Mouse (Mus musculus): ENCODE data around the gene Zbtb11. TPM values are rescaled to one million over a fixed set of nuclear protein-coding genes. Genes with fewer than 3 reads are reported as not detected.
A peak's percentile ranks its signal among the peaks of the same experiment; 100 is the strongest.
"Not testable (repeated sequence)": the region's sequence is repeated elsewhere in the genome, so short reads cannot be mapped to it uniquely, and the experiment has no call there.

The Zbtb11 gene
- polyA plus RNA-seq, 1 experiment from 2014 or later: 25.1 TPM

GRCm38 (mm10) chr16:56029661-56030082, 56.0 kb downstream of the Zbtb11 start, which contains the start of gene Pcnp:
Gene Pcnp, minus strand, starts transcription at chr16:56029739.
- WGBS: under 1% methylated on average over 39 of the region's 39 CpGs

GRCm38 (mm10) chr16:56034566-56034965, 60.9 kb downstream of the Zbtb11 start:
- no peak for ATAC-seq
- peaks cover 4% of the 10 kb centered on the region for H3K36me3 ChIP-seq (ENCODE audit: control insufficient read depth, insufficient read depth)
- no peak overlapping the region for H3K4me2 ChIP-seq (ENCODE audit: low read length)
- H3K27ac ChIP-seq (ENCODE audit: low read length): no peak overlapping the region
- WGBS: 98% methylated on average over 6 of the region's 6 CpGs
- H3K27me3 ChIP-seq (replicated peaks; ENCODE audit: control insufficient read depth, insufficient read depth, low read length): no peaks in the 10 kb centered on the region
- no peak overlapping the region for H3K4me3 ChIP-seq (replicated peaks; ENCODE audit: low read length)
- H3K4me1 ChIP-seq (replicated peaks; ENCODE audit: control insufficient read depth, insufficient read depth, low read length): peaks cover 22% of the 10 kb centered on the region
- H3K9ac ChIP-seq (replicated peaks; ENCODE audit: low read depth, low read length): no peak overlapping the region
- no peaks in the 10 kb centered on the region for H3K9me3 ChIP-seq (ENCODE audit: control insufficient read depth, low read length)

More at GRCm38 (mm10) chr16:56029661-56030082, 56.0 kb downstream of the Zbtb11 start, which contains the start of gene Pcnp:
- H3K4me1 ChIP-seq (replicated peaks; ENCODE audit: control insufficient read depth, insufficient read depth, low read length): peaks cover 21% of the 10 kb centered on the region
- H3K27me3 ChIP-seq (replicated peaks; ENCODE audit: control insufficient read depth, insufficient read depth, low read length): no peaks in the 10 kb centered on the region
- peaks cover 8% of the 10 kb centered on the region for H3K36me3 ChIP-seq (ENCODE audit: control insufficient read depth, insufficient read depth)
- H3K9me3 ChIP-seq (ENCODE audit: control insufficient read depth, low read length): no peaks in the 10 kb centered on the region
- H3K9ac ChIP-seq (replicated peaks; ENCODE audit: low read depth, low read length): peak within 1 kb of the TSS; percentile 99
- peak within 1 kb of the TSS; percentile 95 for H3K4me3 ChIP-seq (replicated peaks; ENCODE audit: low read length)
- peak within 1 kb of the TSS; percentile 76 for H3K4me2 ChIP-seq (ENCODE audit: low read length)
- ATAC-seq: peak; percentile 99
- peak within 1 kb of the TSS; percentile 93 for H3K27ac ChIP-seq (ENCODE audit: low read length)

- WGBS: 66% methylated on average over 6 of the region's 6 CpGs
- no peak for ATAC-seq
- peaks cover 15% of the 10 kb centered on the region for H3K4me1 ChIP-seq (replicated peaks; ENCODE audit: control insufficient read depth, insufficient read depth, low read length)
- no peaks in the 10 kb centered on the region for H3K9me3 ChIP-seq (ENCODE audit: control insufficient read depth, low read length)
- peak overlapping the region; percentile 97 for H3K4me3 ChIP-seq (replicated peaks; ENCODE audit: low read length)
- no peaks in the 10 kb centered on the region for H3K27me3 ChIP-seq (replicated peaks; ENCODE audit: control insufficient read depth, insufficient read depth, low read length)
- peaks cover 4% of the 10 kb centered on the region for H3K36me3 ChIP-seq (ENCODE audit: control insufficient read depth, insufficient read depth)
- H3K27ac ChIP-seq (ENCODE audit: low read length): no peak overlapping the region
- H3K4me2 ChIP-seq (ENCODE audit: low read length): peak overlapping the region; percentile 75
- no peak overlapping the region; the same call in 1 of the 2 replicates for H3K9ac ChIP-seq (replicated peaks; ENCODE audit: low read depth, low read length)
These were observed 62.8 kb downstream of the Zbtb11 start for GRCm38 (mm10) chr16:56036501-56036900.

- peak; percentile 99 for ATAC-seq
These were observed 63.7 kb downstream of the Zbtb11 start, which contains the start of gene Trmt10c for GRCm38 (mm10) chr16:56037138-56038010. Gene Trmt10c, minus strand, starts transcription at chr16:56037819.

GRCm38 (mm10) chr16:56038090-56038489, 64.4 kb downstream of the Zbtb11 start:
- Histone ChIP-seq H3K4me2 (ENCODE audit: low read length) (peak overlapping the region; percentile 69), H3K4me3 (replicated peaks; ENCODE audit: low read length) (peak overlapping the region; percentile 97), H3K36me3 (ENCODE audit: control insufficient read depth, insufficient read depth) (peaks cover 4% of the 10 kb centered on the region), H3K4me1 (replicated peaks; ENCODE audit: control insufficient read depth, insufficient read depth, low read length) (peaks cover 15% of the 10 kb centered on the region), H3K9me3 (ENCODE audit: control insufficient read depth, low read length) (no peaks in the 10 kb centered on the region), H3K27ac (ENCODE audit: low read length) (peak overlapping the region; percentile 91), H3K9ac (replicated peaks; ENCODE audit: low read depth, low read length) (peak overlapping the region; percentile 92), H3K27me3 (replicated peaks; ENCODE audit: control insufficient read depth, insufficient read depth, low read length) (no peaks in the 10 kb centered on the region)
- WGBS: 30% methylated on average over 8 of the region's 8 CpGs
- peak; percentile 29 for ATAC-seq

More at GRCm38 (mm10) chr16:56037138-56038010, 63.7 kb downstream of the Zbtb11 start, which contains the start of gene Trmt10c:
- Histone ChIP-seq H3K27me3 (replicated peaks; ENCODE audit: control insufficient read depth, insufficient read depth, low read length) (no peaks in the 10 kb centered on the region), H3K9ac (replicated peaks; ENCODE audit: low read depth, low read length) (peak within 1 kb of the TSS; percentile 92), H3K9me3 (ENCODE audit: control insufficient read depth, low read length) (no peaks in the 10 kb centered on the region), H3K4me1 (replicated peaks; ENCODE audit: control insufficient read depth, insufficient read depth, low read length) (peaks cover 15% of the 10 kb centered on the region), H3K36me3 (ENCODE audit: control insufficient read depth, insufficient read depth) (peaks cover 4% of the 10 kb centered on the region), H3K4me2 (ENCODE audit: low read length) (peak within 1 kb of the TSS; percentile 75), H3K4me3 (replicated peaks; ENCODE audit: low read length) (peak within 1 kb of the TSS; percentile 97), H3K27ac (ENCODE audit: low read length) (peak within 1 kb of the TSS; percentile 91)
- under 1% methylated on average over 63 of the region's 63 CpGs for WGBS

- H3K27ac ChIP-seq (ENCODE audit: low read length); H3K4me1 ChIP-seq (replicated peaks; ENCODE audit: control insufficient read depth, insufficient read depth, low read length); H3K9me3 ChIP-seq (ENCODE audit: control insufficient read depth, low read length); H3K9ac ChIP-seq (replicated peaks; ENCODE audit: low read depth, low read length); H3K36me3 ChIP-seq (ENCODE audit: control insufficient read depth, insufficient read depth); H3K27me3 ChIP-seq (replicated peaks; ENCODE audit: control insufficient read depth, insufficient read depth, low read length); H3K4me2 ChIP-seq (ENCODE audit: low read length); ATAC-seq: not testable (repeated sequence)
- H3K4me3 ChIP-seq (replicated peaks; ENCODE audit: low read length): 0 out of 2 replicates have a peak within 1 kb of the TSS, but pooled peaks have one; percentile 8
- no CpG with 5 or more reads among the region's 4 CpGs for WGBS
These were observed 74.4 kb downstream of the Zbtb11 start, which contains the start of gene Senp7 for GRCm38 (mm10) chr16:56048038-56048437. Gene Senp7, plus strand, starts transcription at chr16:56048338.

GRCm38 (mm10) chr16:56055911-56056310, 82.2 kb downstream of the Zbtb11 start:
- H3K4me1 ChIP-seq (replicated peaks; ENCODE audit: control insufficient read depth, insufficient read depth, low read length): no peaks in the 10 kb centered on the region
- WGBS: 86% methylated on average over 3 of the region's 3 CpGs
- no peak for ATAC-seq

GRCm38 (mm10) chr16:56056944-56057590, 83.4 kb downstream of the Zbtb11 start:
- H3K27me3 ChIP-seq (replicated peaks; ENCODE audit: control insufficient read depth, insufficient read depth, low read length): no peaks in the 10 kb centered on the region
- 6% methylated on average over 7 of the region's 7 CpGs for WGBS
- H3K4me1 ChIP-seq (replicated peaks; ENCODE audit: control insufficient read depth, insufficient read depth, low read length): no peaks in the 10 kb centered on the region
- no peak overlapping the region for H3K9ac ChIP-seq (replicated peaks; ENCODE audit: low read depth, low read length)
- H3K4me3 ChIP-seq (replicated peaks; ENCODE audit: low read length): no peak overlapping the region
- H3K4me2 ChIP-seq (ENCODE audit: low read length): 0 out of 2 replicates have a peak overlapping the region, but pooled peaks have one; percentile 7
- no peaks in the 10 kb centered on the region for H3K36me3 ChIP-seq (ENCODE audit: control insufficient read depth, insufficient read depth)
- H3K27ac ChIP-seq (ENCODE audit: low read length): peak overlapping the region; percentile 78
- no peaks in the 10 kb centered on the region for H3K9me3 ChIP-seq (ENCODE audit: control insufficient read depth, low read length)
- ATAC-seq: peak; percentile 84

More at GRCm38 (mm10) chr16:56055911-56056310, 82.2 kb downstream of the Zbtb11 start:
- Histone ChIP-seq H3K4me3 (replicated peaks; ENCODE audit: low read length) (no peak overlapping the region), H3K36me3 (ENCODE audit: control insufficient read depth, insufficient read depth) (no peaks in the 10 kb centered on the region), H3K27me3 (replicated peaks; ENCODE audit: control insufficient read depth, insufficient read depth, low read length) (no peaks in the 10 kb centered on the region), H3K27ac (ENCODE audit: low read length) (no peak overlapping the region), H3K9me3 (ENCODE audit: control insufficient read depth, low read length) (no peaks in the 10 kb centered on the region), H3K9ac (replicated peaks; ENCODE audit: low read depth, low read length) (no peak overlapping the region), H3K4me2 (ENCODE audit: low read length) (no peak overlapping the region)

- Histone ChIP-seq H3K27me3 (replicated peaks; ENCODE audit: control insufficient read depth, insufficient read depth, low read length) (no peaks in the 10 kb centered on the region), H3K4me2 (ENCODE audit: low read length) (no peak overlapping the region), H3K27ac (ENCODE audit: low read length) (peak overlapping the region; percentile 78), H3K4me1 (replicated peaks; ENCODE audit: control insufficient read depth, insufficient read depth, low read length) (no peaks in the 10 kb centered on the region), H3K9ac (replicated peaks; ENCODE audit: low read depth, low read length) (no peak overlapping the region), H3K4me3 (replicated peaks; ENCODE audit: low read length) (no peak overlapping the region), H3K36me3 (ENCODE audit: control insufficient read depth, insufficient read depth) (no peaks in the 10 kb centered on the region), H3K9me3 (ENCODE audit: control insufficient read depth, low read length) (no peaks in the 10 kb centered on the region)
- ATAC-seq: no peak
- 68% methylated on average over 10 of the region's 10 CpGs for WGBS
These were observed 84.5 kb downstream of the Zbtb11 start for GRCm38 (mm10) chr16:56058151-56058550.

Measured in forebrain, embryonic 16.5 days (tissue).